Mouse (Mus musculus) thymus, adult 2 months (tissue): Measurements from ENCODE around the gene Mamstr. TPM values are rescaled to one million over a fixed set of nuclear protein-coding genes. Genes with fewer than 3 reads are reported as not detected.

Experiments
- DNase-seq: peaks from one replicate; pipeline ENCODE4 v3.0.0; 2021
- H3K27ac ChIP-seq: fragments of 200-500 bp; 2 replicates; pipeline ENCODE4 v1.5.1; 2012; ENCODE audit warnings: low read length, control low read depth; ENCODE audit not compliant: control insufficient read depth, insufficient read depth
- H3K27me3 ChIP-seq: fragments of 200-500 bp; 2 replicates; pipeline ENCODE4 v1.6.1; 2012; ENCODE audit warnings: mild to moderate bottlenecking, low read length, moderate library complexity, mixed read lengths; ENCODE audit not compliant: control insufficient read depth, insufficient read depth
- H3K36me3 ChIP-seq: fragments of 200-500 bp; 2 replicates; pipeline ENCODE4 v1.6.1; 2012; ENCODE audit warnings: mild to moderate bottlenecking, low read length, moderate library complexity; ENCODE audit not compliant: control insufficient read depth, insufficient read depth
- H3K4me1 ChIP-seq: fragments of 200-500 bp; replicated peaks from 2 replicates; pipeline ENCODE4 v1.6.1; 2012; ENCODE audit warnings: low read length; ENCODE audit not compliant: control insufficient read depth, insufficient read depth
- H3K4me3 ChIP-seq: fragments of 200-500 bp; 2 replicates; pipeline ENCODE4 v1.5.1; 2012; ENCODE audit warnings: mild to moderate bottlenecking, low read length, control low read depth, moderate library complexity; ENCODE audit not compliant: control insufficient read depth, insufficient read depth
- CTCF ChIP-seq: fragments of 200-500 bp; IDR thresholded peaks from 2 replicates; pipeline ENCODE4 v1.5.1; 2012; ENCODE audit warnings: mild to moderate bottlenecking, control low read depth, low read length, moderate library complexity, borderline replicate concordance; ENCODE audit not compliant: control insufficient read depth, poor library complexity, insufficient read depth; ENCODE audit errors: extremely low read depth
- POLR2A ChIP-seq: fragments of 200-500 bp; IDR thresholded peaks from 2 replicates; pipeline ENCODE4 v1.6.1; 2012; ENCODE audit warnings: mild to moderate bottlenecking, low read length, control low read depth, moderate library complexity; ENCODE audit not compliant: control insufficient read depth, poor library complexity, insufficient read depth; ENCODE audit errors: extremely low read depth
- whole genome bisulfite sequencing: fragments of 180-500 bp; shearing (Covaris S2); methylation state at CpG from one replicate; pipeline ENCODE4 v1.1.7; 2018; 5-methylcytosine and 5-hydroxymethylcytosine counted together
- polyA plus RNA-seq: library from polyadenylated mRNA; depleted of rRNA; stranded (reverse); fragments of >200 nt; gene quantifications from 2 replicates; pipeline ENCODE4 v1.2.3, GENCODE M21; 2012

The Mamstr gene
- polyA plus RNA-seq, 1 experiment = 4.4 TPM

DNA sequence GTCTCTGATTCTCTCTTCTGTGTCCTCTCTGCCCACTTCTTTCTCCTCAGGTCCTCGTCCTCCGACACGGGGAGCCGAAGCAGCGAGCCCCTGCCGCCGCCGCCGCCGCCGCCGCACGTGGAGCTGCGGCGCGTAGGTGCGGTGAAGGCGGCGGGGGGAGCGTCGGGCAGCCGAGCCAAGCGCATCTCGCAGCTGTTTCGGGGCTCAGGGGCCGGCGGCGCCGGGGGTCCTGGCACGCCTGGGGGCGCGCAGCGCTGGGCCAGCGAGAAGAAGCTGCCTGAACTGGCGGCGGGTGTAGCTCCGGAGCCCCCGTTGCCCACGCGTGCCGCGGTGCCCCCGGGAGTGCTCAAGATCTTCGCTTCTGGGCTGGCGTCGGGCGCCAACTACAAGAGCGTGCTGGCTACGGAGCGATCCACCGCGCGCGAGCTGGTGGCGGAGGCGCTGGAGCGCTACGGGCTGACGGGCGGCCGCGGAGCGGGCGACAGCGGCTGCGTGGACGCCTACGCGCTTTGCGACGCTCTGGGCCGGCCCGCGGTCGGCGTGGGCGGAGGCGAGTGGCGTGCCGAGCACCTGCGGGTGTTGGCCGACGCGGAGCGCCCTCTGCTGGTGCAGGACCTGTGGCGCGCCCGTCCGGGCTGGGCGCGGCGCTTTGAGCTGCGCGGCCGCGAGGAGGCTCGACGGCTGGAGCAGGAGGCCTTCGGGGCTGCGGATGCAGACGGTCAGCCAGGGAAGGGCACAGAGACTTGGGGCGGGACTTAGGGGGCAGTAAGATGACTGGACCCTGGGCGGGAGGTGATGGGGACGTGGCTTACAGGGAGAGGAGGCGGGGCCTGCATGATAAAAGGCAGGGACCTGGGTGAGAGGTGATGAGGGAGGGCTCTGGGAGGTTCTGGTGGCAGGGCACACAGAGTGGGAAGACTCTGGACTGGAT, 11.1 kb upstream of the Mamstr start:
- H3K27ac ChIP-seq = no peak overlapping the region
- H3K36me3 ChIP-seq = no peaks in the 10 kb centered on the region
- TF ChIP-seq POLR2A (0 out of 2 replicates have a peak, but pooled peaks have one; percentile 28), CTCF (peak; percentile 99)
- no peaks in the 10 kb centered on the region for H3K27me3 ChIP-seq
- peak overlapping the region; percentile 41 for H3K4me3 ChIP-seq
- WGBS = 2% methylated on average over 105 of the region's 105 CpGs
- DNase-seq = peak; percentile 88
- H3K4me1 ChIP-seq = peaks cover 4% of the 10 kb centered on the region; the same call in 1 of the 2 replicates

DNA sequence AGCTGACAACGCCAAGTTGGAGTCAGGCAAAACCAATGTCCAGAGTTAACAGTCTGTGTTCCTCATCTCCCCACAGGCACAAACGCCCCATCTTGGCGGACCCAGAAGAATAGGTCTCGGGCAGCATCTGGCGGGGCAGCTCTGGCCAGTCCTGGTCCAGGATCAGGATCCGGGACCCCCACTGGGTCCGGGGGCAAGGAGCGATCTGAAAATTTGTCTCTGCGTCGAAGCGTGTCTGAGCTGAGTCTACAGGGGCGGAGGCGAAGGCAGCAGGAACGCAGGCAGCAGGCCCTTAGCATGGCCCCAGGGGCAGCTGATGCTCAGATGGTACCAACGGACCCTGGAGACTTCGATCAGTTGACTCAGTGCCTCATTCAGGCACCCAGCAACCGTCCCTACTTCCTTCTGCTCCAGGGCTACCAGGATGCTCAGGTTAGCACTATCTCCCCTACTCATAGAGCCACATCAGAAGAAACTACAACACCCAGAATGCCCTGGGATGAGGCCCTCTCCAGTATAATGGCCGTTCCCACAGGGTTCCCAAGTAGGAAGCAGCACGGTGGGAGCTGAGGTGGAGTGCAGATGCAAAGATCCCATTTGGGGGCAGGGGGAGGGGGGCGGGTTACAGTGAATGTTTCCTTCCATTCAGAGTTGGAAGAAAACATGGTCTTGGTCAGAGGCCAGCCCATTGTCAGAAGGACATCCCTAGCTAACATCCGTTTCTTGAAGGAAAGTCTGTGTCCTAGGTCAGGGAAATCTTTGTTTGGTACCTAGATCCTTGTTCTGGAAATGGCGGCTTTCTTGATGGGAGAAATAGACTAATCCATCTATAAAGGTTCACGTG, 9.5 kb upstream of the Mamstr start:
- peaks cover 4% of the 10 kb centered on the region; the same call in 1 of the 2 replicates for H3K4me1 ChIP-seq
- 94% methylated on average over 23 of the region's 23 CpGs for WGBS
- no peak overlapping the region for H3K27ac ChIP-seq
- H3K27me3 ChIP-seq = no peaks in the 10 kb centered on the region
- H3K36me3 ChIP-seq = no peaks in the 10 kb centered on the region
- no peak for DNase-seq
- H3K4me3 ChIP-seq = no peak overlapping the region
- TF ChIP-seq CTCF = no peak
- TF ChIP-seq POLR2A = no peak

DNA sequence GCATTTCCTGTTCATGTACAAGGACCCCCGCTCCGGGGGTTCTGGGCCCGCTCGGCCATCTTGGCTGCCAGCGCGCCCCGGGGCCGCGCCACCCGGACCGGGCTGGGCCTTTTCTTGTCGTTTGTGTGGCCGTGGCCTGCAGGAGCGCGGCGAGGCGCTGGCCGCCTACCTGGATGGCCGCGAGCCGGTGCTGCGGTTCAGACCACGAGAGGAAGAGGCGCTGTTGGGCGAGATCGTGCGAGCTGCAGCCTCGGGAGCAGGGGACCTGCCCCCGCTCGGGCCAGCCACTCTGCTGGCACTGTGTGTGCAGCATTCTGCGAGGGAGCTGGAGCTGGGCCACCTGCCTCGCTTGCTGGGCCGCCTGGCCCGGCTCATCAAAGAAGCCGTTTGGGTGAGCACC, 7.3 kb upstream of the Mamstr start:
- no peaks in the 10 kb centered on the region for H3K36me3 ChIP-seq
- no peak overlapping the region for H3K4me3 ChIP-seq
- no peaks in the 10 kb centered on the region for H3K27me3 ChIP-seq
- no peak overlapping the region for H3K27ac ChIP-seq
- TF ChIP-seq POLR2A (no peak), CTCF (no peak)
- DNase-seq = no peak
- H3K4me1 ChIP-seq = peaks cover 4% of the 10 kb centered on the region
- WGBS = 78% methylated on average over 35 of the region's 35 CpGs

GRCm38 (mm10) chr7:45634946-45635681, 4.7 kb upstream of the Mamstr start:
- H3K27me3 ChIP-seq = no peaks in the 10 kb centered on the region
- TF ChIP-seq CTCF (no peak), POLR2A (no peak)
- no peaks in the 10 kb centered on the region for H3K36me3 ChIP-seq
- 67% methylated on average over 11 of the region's 11 CpGs for whole genome bisulfite sequencing
- no peak overlapping the region for H3K27ac ChIP-seq
- no peak for DNase-seq
- no peak overlapping the region for H3K4me3 ChIP-seq
- no peaks in the 10 kb centered on the region; the same call in 1 of the 2 replicates for H3K4me1 ChIP-seq

GRCm38 (mm10) chr7:45635711-45636688, 3.8 kb upstream of the Mamstr start:
- Histone ChIP-seq H3K27ac (no peak overlapping the region), H3K4me3 (no peak overlapping the region), H3K4me1 (no peaks in the 10 kb centered on the region; the same call in 1 of the 2 replicates), H3K27me3 (no peaks in the 10 kb centered on the region), H3K36me3 (no peaks in the 10 kb centered on the region)
- TF ChIP-seq POLR2A (no peak), CTCF (no peak)
- 73% methylated on average over 15 of the region's 15 CpGs for WGBS
- no peak for DNase-seq
